Mouse (Mus musculus): Measurements from ENCODE around the gene Fgr.

DNA sequence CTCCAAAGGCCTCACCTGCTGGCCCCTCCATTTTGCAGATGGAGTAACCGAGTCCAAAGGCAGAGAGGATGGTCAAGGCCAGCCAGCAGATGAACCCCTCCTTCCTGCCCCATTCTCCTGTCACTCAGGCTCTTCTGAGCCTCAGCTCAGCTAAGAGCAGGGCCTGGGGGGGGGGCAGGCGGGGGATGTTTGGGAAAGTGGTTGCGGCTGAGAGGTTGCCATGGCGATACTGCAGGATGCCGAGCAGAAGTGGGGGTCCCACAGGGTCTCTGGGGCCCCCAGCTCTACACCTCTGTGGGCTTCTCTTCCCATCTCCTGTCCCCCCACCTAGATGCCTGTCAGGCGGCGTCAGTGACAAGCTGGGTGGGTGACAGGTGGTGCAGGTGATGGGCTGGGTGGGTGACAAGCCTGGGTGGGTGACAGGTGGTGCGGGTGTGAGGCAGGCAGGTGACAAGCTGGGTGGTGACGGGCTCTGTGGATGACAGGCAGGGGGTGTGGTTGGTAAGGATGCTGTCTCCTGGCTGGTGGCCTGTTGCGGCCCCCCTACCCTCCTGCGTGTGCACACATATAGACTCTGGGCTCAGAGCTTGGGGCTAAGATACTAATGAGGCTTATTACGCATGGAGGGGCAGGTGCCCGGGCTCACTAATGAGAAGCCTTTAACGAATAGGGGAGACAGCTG is 49.2 kb downstream of the Fgr start:
- TF ChIP-seq CTCF (IDR thresholded peaks at IDR 0.05; ENCODE audit: low read depth) (no peak), EP300 (optimal IDR thresholded peaks at IDR 0.05) (no peak)
